Mouse (Mus musculus) lung, embryonic 15.5 days (tissue): ENCODE data around the gene Zfp13. TPM values are rescaled to one million over a fixed set of nuclear protein-coding genes. Genes with fewer than 3 reads are reported as not detected.

ENCODE experiments used
- ATAC-seq: fragments of 200-750 bp; cut with Nextera tagmentation; 2 replicates; pipeline ENCODE4 v1.8.0; 2017; ENCODE audit warnings: moderate number of reproducible peaks, borderline replicate concordance; ENCODE audit not compliant: low FRiP score, low TSS enrichment; ENCODE audit errors: extremely low read depth
- H3K27ac ChIP-seq: fragments of 300-500 bp; sonication (generic); 2 replicates; pipeline ENCODE4 v1.5.1; 2015; ENCODE audit warnings: moderate library complexity, mild to moderate bottlenecking, inconsistent platforms
- H3K27me3 ChIP-seq: fragments of 300-500 bp; sonication (generic); 2 replicates; pipeline ENCODE4 v1.6.1; 2015; ENCODE audit warnings: inconsistent platforms
- H3K36me3 ChIP-seq: fragments of 300-500 bp; sonication (generic); 2 replicates; pipeline ENCODE4 v1.6.1; 2015; ENCODE audit warnings: inconsistent platforms
- H3K4me1 ChIP-seq: fragments of 300-500 bp; sonication (generic); 2 replicates; pipeline ENCODE4 v1.6.1; 2015; ENCODE audit warnings: inconsistent platforms
- H3K4me2 ChIP-seq: fragments of 300-500 bp; sonication (generic); 2 replicates; pipeline ENCODE4 v1.6.1; 2015; ENCODE audit warnings: inconsistent platforms, mild to moderate bottlenecking, moderate library complexity
- H3K4me3 ChIP-seq: fragments of 300-500 bp; sonication (generic); 2 replicates; pipeline ENCODE4 v1.5.1; 2015; ENCODE audit warnings: mild to moderate bottlenecking, inconsistent platforms
- H3K9ac ChIP-seq: fragments of 300-500 bp; sonication (generic); 2 replicates; pipeline ENCODE4 v1.6.1; 2015; ENCODE audit warnings: inconsistent platforms
- H3K9me3 ChIP-seq: fragments of 300-500 bp; sonication (generic); 2 replicates; pipeline ENCODE4 v1.6.1; 2016; ENCODE audit warnings: inconsistent platforms
- WGBS: fragments of 180-500 bp; shearing (Covaris S2); methylation state at CpG from one replicate; pipeline ENCODE4 v1.1.7; 2015; 5-methylcytosine and 5-hydroxymethylcytosine counted together
- polyA plus RNA-seq: library from polyadenylated mRNA; unstranded; fragments of >200 nt; fragmentation: Nextera tagmentation; extraction: Ambion mirVana; gene quantifications from 2 replicates; pipeline ENCODE4 v1.2.1, GENCODE M21; 2015

Zfp13 gene
- polyA plus RNA-seq, 1 experiment from 2014 or later: 15.3 TPM

GRCm38 (mm10) chr17:23554321-23554720 lies 45.0 kb downstream of the Zfp13 start:
- peaks cover 9% of the 10 kb centered on the region for H3K4me1 ChIP-seq
- no peak overlapping the region for H3K4me3 ChIP-seq
- no peak for ATAC-seq
- peaks cover 37% of the 10 kb centered on the region for H3K36me3 ChIP-seq
- no peak overlapping the region for H3K9ac ChIP-seq
- no peaks in the 10 kb centered on the region for H3K27me3 ChIP-seq
- no peak overlapping the region for H3K4me2 ChIP-seq
- no peak overlapping the region for H3K27ac ChIP-seq
- no peaks in the 10 kb centered on the region for H3K9me3 ChIP-seq

GRCm38 (mm10) chr17:23553634-23554120 lies 45.6 kb downstream of the Zfp13 start:
- WGBS: 62% methylated on average over 1 of the region's 1 CpGs
- Histone ChIP-seq H3K27me3 (no peaks in the 10 kb centered on the region), H3K27ac (no peak overlapping the region), H3K9ac (no peak overlapping the region), H3K4me1 (peaks cover 14% of the 10 kb centered on the region), H3K4me2 (no peak overlapping the region), H3K9me3 (no peaks in the 10 kb centered on the region), H3K36me3 (peaks cover 30% of the 10 kb centered on the region), H3K4me3 (no peak overlapping the region)
- no peak for ATAC-seq

GRCm38 (mm10) chr17:23552896-23553633 lies 46.2 kb downstream of the Zfp13 start:
- H3K9ac ChIP-seq: no peak overlapping the region
- H3K4me3 ChIP-seq: no peak overlapping the region
- H3K9me3 ChIP-seq: no peaks in the 10 kb centered on the region
- H3K36me3 ChIP-seq: peaks cover 25% of the 10 kb centered on the region
- 77% methylated on average over 8 of the region's 8 CpGs for WGBS
- ATAC-seq: no peak
- H3K27me3 ChIP-seq: no peaks in the 10 kb centered on the region
- H3K4me2 ChIP-seq: no peak overlapping the region
- H3K27ac ChIP-seq: no peak overlapping the region
- H3K4me1 ChIP-seq: peaks cover 14% of the 10 kb centered on the region

- Histone ChIP-seq H3K4me1 (peaks cover 14% of the 10 kb centered on the region), H3K4me2 (no peak overlapping the region), H3K4me3 (no peak overlapping the region), H3K27ac (no peak overlapping the region), H3K9ac (no peak overlapping the region), H3K36me3 (peaks cover 14% of the 10 kb centered on the region), H3K27me3 (no peaks in the 10 kb centered on the region), H3K9me3 (no peaks in the 10 kb centered on the region)
- 62% methylated on average over 5 of the region's 5 CpGs for WGBS
- ATAC-seq: no peak
Measured at GRCm38 (mm10) chr17:23551963-23552362, 47.3 kb downstream of the Zfp13 start.

- peaks cover 8% of the 10 kb centered on the region; the same call in 1 of the 2 replicates for H3K36me3 ChIP-seq
- H3K9ac ChIP-seq: peak overlapping the region; percentile 68
- H3K27ac ChIP-seq: no peak overlapping the region
- peaks cover 14% of the 10 kb centered on the region for H3K4me1 ChIP-seq
- no peaks in the 10 kb centered on the region for H3K9me3 ChIP-seq
- H3K4me2 ChIP-seq: peak overlapping the region; percentile 82
- ATAC-seq: no peak
- no peaks in the 10 kb centered on the region for H3K27me3 ChIP-seq
- peak overlapping the region; percentile 62 for H3K4me3 ChIP-seq
Measured at GRCm38 (mm10) chr17:23551416-23551815, 47.9 kb downstream of the Zfp13 start.

GRCm38 (mm10) chr17:23550856-23551255 lies 48.4 kb downstream of the Zfp13 start:
- Histone ChIP-seq H3K27me3 (no peaks in the 10 kb centered on the region), H3K4me3 (peak overlapping the region; percentile 62), H3K9ac (peak overlapping the region; percentile 68), H3K9me3 (no peaks in the 10 kb centered on the region), H3K4me1 (peaks cover 14% of the 10 kb centered on the region), H3K4me2 (peak overlapping the region; percentile 82), H3K36me3 (0 out of 2 replicates have a peak, but pooled peaks cover 3% of the 10 kb centered on the region), H3K27ac (peak overlapping the region; percentile 85)
- ATAC-seq: no peak
- WGBS: 3% methylated on average over 15 of the region's 15 CpGs

GRCm38 (mm10) chr17:23550188-23550791 lies 49.0 kb downstream of the Zfp13 start:
- H3K27me3 ChIP-seq: no peaks in the 10 kb centered on the region
- H3K27ac ChIP-seq: peak overlapping the region; percentile 85
- WGBS: under 1% methylated on average over 22 of the region's 22 CpGs
- H3K9me3 ChIP-seq: no peaks in the 10 kb centered on the region
- peak; percentile 70 for ATAC-seq
- H3K4me1 ChIP-seq: peaks cover 14% of the 10 kb centered on the region
- H3K36me3 ChIP-seq: no peaks in the 10 kb centered on the region
- H3K9ac ChIP-seq: peak overlapping the region; percentile 68
- H3K4me2 ChIP-seq: peak overlapping the region; percentile 82
- peak overlapping the region; percentile 62 for H3K4me3 ChIP-seq

GRCm38 (mm10) chr17:23549441-23549840 lies 49.8 kb downstream of the Zfp13 start:
- Histone ChIP-seq H3K9ac (peak overlapping the region; percentile 34), H3K4me1 (peaks cover 14% of the 10 kb centered on the region), H3K27ac (no peak overlapping the region), H3K9me3 (no peaks in the 10 kb centered on the region), H3K4me2 (peak overlapping the region; percentile 82), H3K36me3 (no peaks in the 10 kb centered on the region), H3K4me3 (peak overlapping the region; percentile 62), H3K27me3 (no peaks in the 10 kb centered on the region)
- ATAC-seq: no peak
- WGBS: 2% methylated on average over 9 of the region's 9 CpGs

GRCm38 (mm10) chr17:23548615-23549014 lies 50.7 kb downstream of the Zfp13 start:
- Histone ChIP-seq H3K4me1 (peaks cover 15% of the 10 kb centered on the region), H3K4me3 (peak overlapping the region; percentile 62), H3K36me3 (no peaks in the 10 kb centered on the region), H3K27ac (no peak overlapping the region), H3K9me3 (no peaks in the 10 kb centered on the region), H3K4me2 (peak overlapping the region; percentile 82), H3K27me3 (no peaks in the 10 kb centered on the region), H3K9ac (no peak overlapping the region)
- WGBS: under 1% methylated on average over 15 of the region's 15 CpGs
- 0 out of 2 replicates have a peak, but pooled peaks have one; percentile 9 for ATAC-seq

GRCm38 (mm10) chr17:23547681-23548443 lies 51.4 kb downstream of the Zfp13 start:
- 52% methylated on average over 11 of the region's 11 CpGs for WGBS
- H3K4me3 ChIP-seq: no peak overlapping the region; the same call in 1 of the 2 replicates
- no peaks in the 10 kb centered on the region for H3K27me3 ChIP-seq
- peaks cover 20% of the 10 kb centered on the region for H3K4me1 ChIP-seq
- H3K27ac ChIP-seq: no peak overlapping the region
- peak overlapping the region; percentile 82; the same call in 1 of the 2 replicates for H3K4me2 ChIP-seq
- H3K9me3 ChIP-seq: no peaks in the 10 kb centered on the region
- H3K36me3 ChIP-seq: no peaks in the 10 kb centered on the region
- no peak for ATAC-seq
- no peak overlapping the region for H3K9ac ChIP-seq

- H3K4me3 ChIP-seq: peak overlapping the region; percentile 85
- H3K4me2 ChIP-seq: peak overlapping the region; percentile 52
- peak overlapping the region; percentile 61 for H3K9ac ChIP-seq
- peaks cover 28% of the 10 kb centered on the region for H3K4me1 ChIP-seq
- no peaks in the 10 kb centered on the region for H3K9me3 ChIP-seq
- H3K27ac ChIP-seq: peak overlapping the region; percentile 88
- no peaks in the 10 kb centered on the region for H3K27me3 ChIP-seq
- ATAC-seq: peak; percentile 57; the same call in 1 of the 2 replicates
- no peaks in the 10 kb centered on the region for H3K36me3 ChIP-seq
- under 1% methylated on average over 42 of the region's 42 CpGs for WGBS
Measured at GRCm38 (mm10) chr17:23546702-23547505, 52.4 kb downstream of the Zfp13 start.
